Mouse (Mus musculus): ENCODE results near the gene Rhbdl1.

DNA sequence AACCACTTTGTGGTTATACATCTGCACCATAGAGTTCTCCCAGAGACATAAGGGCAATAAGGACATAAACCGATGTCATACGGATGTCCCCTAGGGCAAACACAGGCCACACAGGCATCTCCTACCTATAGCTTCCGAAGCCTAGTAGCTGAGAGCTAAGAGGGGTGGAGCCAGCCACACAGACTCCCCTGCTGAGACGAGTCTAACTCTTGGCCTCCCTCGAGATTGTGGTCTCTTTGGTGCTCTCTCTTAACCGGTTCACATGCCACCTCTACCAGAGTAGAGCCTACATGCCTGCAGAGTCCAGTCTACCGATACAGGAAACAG lies 30.4 kb upstream of the Rhbdl1 start:
- no peak for TF ChIP-seq FLI1 (IDR thresholded peaks at IDR 0.05; ENCODE audit: low read length)
- TF ChIP-seq GATA1 (IDR thresholded peaks at IDR 0.05; ENCODE audit: borderline replicate concordance, low read length) = no peak
